Mouse (Mus musculus) forebrain, embryonic 12.5 days (tissue): Measurements from ENCODE around the gene Hist2h2ab. TPM values are rescaled to one million over a fixed set of nuclear protein-coding genes. Genes with fewer than 3 reads are reported as not detected.

Source experiments
- ATAC-seq: fragments of 200-750 bp; cut with Nextera tagmentation; 2 replicates; pipeline ENCODE4 v1.8.0; 2017; ENCODE audit warnings: moderate TSS enrichment; ENCODE audit not compliant: low FRiP score
- H3K27ac ChIP-seq: fragments of 300-500 bp; sonication (generic); 2 replicates; pipeline ENCODE4 v1.5.1; 2016; ENCODE audit warnings: mild to moderate bottlenecking
- H3K27me3 ChIP-seq: fragments of 300-500 bp; sonication (generic); 2 replicates; pipeline ENCODE4 v1.6.1; 2016; ENCODE audit warnings: mild to moderate bottlenecking
- H3K36me3 ChIP-seq: fragments of 300-500 bp; sonication (generic); replicated peaks from 2 replicates; pipeline ENCODE4 v1.6.1; 2016; ENCODE audit warnings: mild to moderate bottlenecking
- H3K4me1 ChIP-seq: fragments of 300-500 bp; sonication (generic); 2 replicates; pipeline ENCODE4 v1.6.1; 2016
- H3K4me2 ChIP-seq: fragments of 300-500 bp; sonication (generic); 2 replicates; pipeline ENCODE4 v1.6.1; 2016; ENCODE audit warnings: mild to moderate bottlenecking, moderate library complexity
- H3K4me3 ChIP-seq: fragments of 300-500 bp; sonication (generic); replicated peaks from 2 replicates; pipeline ENCODE4 v1.5.1; 2016; ENCODE audit warnings: mild to moderate bottlenecking
- H3K9ac ChIP-seq: fragments of 300-500 bp; sonication (generic); 2 replicates; pipeline ENCODE4 v1.6.1; 2016; ENCODE audit warnings: mild to moderate bottlenecking
- H3K9me3 ChIP-seq: fragments of 300-500 bp; sonication (generic); 2 replicates; pipeline ENCODE4 v1.6.1; 2016
- WGBS: fragments of 180-500 bp; shearing (Covaris S2); methylation state at CpG from one replicate; pipeline ENCODE4 v1.1.7; 2016; 5-methylcytosine and 5-hydroxymethylcytosine counted together
- polyA plus RNA-seq: library from polyadenylated mRNA; unstranded; fragments of >200 nt; fragmentation: Nextera tagmentation; extraction: Ambion mirVana; gene quantifications from 2 replicates; pipeline ENCODE4 v1.2.1, GENCODE M21; 2016

Hist2h2ab gene
- polyA plus RNA-seq, 1 experiment from 2014 or later, result 1.7 TPM

DNA sequence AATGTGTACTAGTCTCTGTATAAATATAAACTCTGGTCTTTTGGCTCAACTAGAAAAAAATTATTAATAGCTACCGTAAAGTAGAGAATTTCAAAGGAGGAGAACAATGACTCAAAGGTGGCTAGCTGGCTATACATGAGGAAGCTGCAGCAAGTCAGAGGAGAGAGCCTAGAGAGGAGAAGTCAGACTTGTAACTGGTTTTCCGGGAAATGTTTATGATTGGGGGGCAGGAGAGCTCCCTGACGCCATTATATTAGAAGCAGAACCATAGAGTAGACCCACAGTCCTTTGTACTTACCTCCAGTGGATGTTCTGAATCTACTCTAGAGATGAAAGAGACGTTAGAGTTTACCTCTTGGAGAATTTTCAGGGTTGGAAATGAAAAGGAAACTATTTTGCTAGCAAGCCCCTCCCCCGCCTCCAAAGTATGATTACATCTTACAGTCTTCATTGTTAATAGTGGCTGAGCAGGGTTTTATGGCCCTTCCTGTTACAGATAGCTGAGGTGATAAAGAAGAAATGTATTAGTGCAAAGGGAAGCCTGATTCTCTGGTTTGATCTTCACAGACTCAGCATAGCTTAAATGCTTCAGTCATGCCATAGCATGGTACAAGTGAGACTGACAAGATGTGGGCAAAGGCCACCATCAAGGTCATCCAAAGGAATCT is 36.4 kb downstream of the Hist2h2ab start:
- H3K4me1 ChIP-seq, result no peaks in the 10 kb centered on the region
- H3K4me2 ChIP-seq, result no peak overlapping the region
- no peak overlapping the region for H3K9ac ChIP-seq
- no peak overlapping the region for H3K4me3 ChIP-seq
- H3K27ac ChIP-seq, result no peak overlapping the region
- H3K36me3 ChIP-seq, result no peaks in the 10 kb centered on the region
- 88% methylated on average over 5 of the region's 5 CpGs for WGBS
- ATAC-seq, result no peak
- no peaks in the 10 kb centered on the region for H3K9me3 ChIP-seq
- no peaks in the 10 kb centered on the region for H3K27me3 ChIP-seq

- Histone ChIP-seq H3K36me3 (no peaks in the 10 kb centered on the region), H3K9me3 (no peaks in the 10 kb centered on the region), H3K27me3 (no peaks in the 10 kb centered on the region), H3K4me2 (no peak overlapping the region), H3K27ac (no peak overlapping the region), H3K4me1 (peaks cover 7% of the 10 kb centered on the region), H3K4me3 (no peak overlapping the region), H3K9ac (no peak overlapping the region)
- no peak for ATAC-seq
- WGBS, result 86% methylated on average over 3 of the region's 3 CpGs
Observed at GRCm38 (mm10) chr3:96257190-96257589, 37.5 kb downstream of the Hist2h2ab start.

DNA sequence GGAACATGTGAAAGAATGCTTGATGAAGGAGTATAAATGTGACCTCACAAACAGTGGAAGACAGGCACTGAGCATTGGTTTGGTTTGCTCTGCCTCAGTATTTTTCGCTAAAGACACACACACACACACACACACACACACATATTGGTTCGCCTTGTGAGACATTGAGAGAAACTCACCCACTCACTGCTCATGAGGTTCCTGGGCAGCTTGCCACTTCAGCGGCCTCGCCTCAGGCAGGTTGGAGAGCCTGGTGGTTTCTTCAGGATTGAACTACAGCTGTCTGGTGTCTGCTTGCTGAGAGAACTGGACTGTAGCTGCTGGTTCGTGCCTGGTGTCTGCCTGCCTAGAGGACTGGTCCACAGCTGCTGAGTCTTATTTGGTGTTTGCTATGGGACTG is 40.6 kb downstream of the Hist2h2ab start:
- no peaks in the 10 kb centered on the region for H3K36me3 ChIP-seq
- ATAC-seq, result no peak
- no peaks in the 10 kb centered on the region for H3K27me3 ChIP-seq
- H3K9me3 ChIP-seq, result no peaks in the 10 kb centered on the region
- H3K27ac ChIP-seq, result no peak overlapping the region
- WGBS, result 90% methylated on average over 5 of the region's 5 CpGs
- H3K4me2 ChIP-seq, result no peak overlapping the region
- peaks cover 24% of the 10 kb centered on the region for H3K4me1 ChIP-seq
- H3K9ac ChIP-seq, result no peak overlapping the region
- no peak overlapping the region for H3K4me3 ChIP-seq

- Histone ChIP-seq H3K9ac (peak overlapping the region; percentile 85), H3K4me1 (peaks cover 24% of the 10 kb centered on the region), H3K27me3 (no peaks in the 10 kb centered on the region), H3K4me3 (peak overlapping the region; percentile 59; the same call in 1 of the 2 replicates), H3K27ac (peak overlapping the region; percentile 99), H3K4me2 (peak overlapping the region; percentile 79), H3K36me3 (no peaks in the 10 kb centered on the region), H3K9me3 (no peaks in the 10 kb centered on the region)
- 54% methylated on average over 3 of the region's 3 CpGs for WGBS
- ATAC-seq, result no peak
Observed at GRCm38 (mm10) chr3:96261623-96262022, 42.0 kb downstream of the Hist2h2ab start.

- Histone ChIP-seq H3K4me1 (peaks cover 24% of the 10 kb centered on the region), H3K27ac (peak overlapping the region; percentile 99), H3K27me3 (no peaks in the 10 kb centered on the region), H3K36me3 (no peaks in the 10 kb centered on the region), H3K9me3 (no peaks in the 10 kb centered on the region), H3K9ac (peak overlapping the region; percentile 85), H3K4me2 (peak overlapping the region; percentile 79), H3K4me3 (peak overlapping the region; percentile 59)
- under 1% methylated on average over 19 of the region's 19 CpGs for WGBS
- peak; percentile 82 for ATAC-seq
Observed at GRCm38 (mm10) chr3:96262216-96262875, 42.7 kb downstream of the Hist2h2ab start.

- Histone ChIP-seq H3K27me3 (no peaks in the 10 kb centered on the region), H3K9me3 (no peaks in the 10 kb centered on the region), H3K4me1 (peaks cover 31% of the 10 kb centered on the region), H3K9ac (peak within 1 kb of the TSS; percentile 85), H3K4me2 (peak within 1 kb of the TSS; percentile 79), H3K36me3 (no peaks in the 10 kb centered on the region), H3K4me3 (peak within 1 kb of the TSS; percentile 59), H3K27ac (peak within 1 kb of the TSS; percentile 99)
- WGBS, result under 1% methylated on average over 40 of the region's 40 CpGs
- peak; percentile 92 for ATAC-seq
Observed at GRCm38 (mm10) chr3:96262979-96263550, 43.4 kb downstream of the Hist2h2ab start, which contains the start of gene Hist2h4. TSS of gene Hist2h4 (minus strand) at chr3:96263311.

DNA sequence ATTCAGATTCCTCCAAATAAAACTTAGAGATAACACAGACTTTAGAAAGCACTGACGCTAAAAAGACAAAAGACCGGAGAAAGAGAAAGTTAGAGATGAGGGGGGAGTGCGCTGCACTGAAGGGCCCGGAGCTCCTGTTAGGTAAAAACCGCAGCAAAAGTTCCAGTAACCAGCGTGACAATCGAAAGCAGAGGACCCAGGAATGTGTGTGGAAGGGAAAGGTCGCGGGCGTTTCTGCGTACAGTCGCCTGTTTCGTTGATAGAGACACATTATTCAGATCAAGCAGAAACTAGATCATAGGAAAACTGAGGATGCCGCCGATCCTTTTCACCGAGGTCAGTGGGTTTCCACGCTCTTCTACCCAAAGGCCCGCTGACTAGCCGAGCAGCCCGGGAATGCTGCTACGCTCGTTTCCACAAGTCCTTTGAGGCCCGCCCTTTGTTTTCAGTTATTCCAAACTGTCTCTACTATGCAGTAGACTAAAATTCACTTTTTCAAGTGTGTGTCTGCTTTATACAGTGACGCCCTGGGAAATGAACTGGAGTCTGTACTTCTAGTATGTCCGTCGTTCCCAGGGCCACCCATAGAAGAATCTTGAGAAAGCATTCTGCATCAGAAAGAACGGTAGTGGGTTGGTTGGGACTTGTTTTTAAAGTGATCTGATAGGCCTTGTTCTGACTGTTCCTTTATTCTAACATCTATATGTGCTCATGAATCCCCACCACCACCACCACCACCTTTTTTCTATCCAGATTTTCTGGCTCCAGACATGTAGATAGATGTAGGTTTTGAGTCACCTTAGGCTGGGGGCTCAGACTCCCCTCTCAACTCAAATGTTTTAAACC is 44.1 kb downstream of the Hist2h2ab start:
- Histone ChIP-seq H3K4me3 (peak overlapping the region; percentile 59), H3K27ac (peak overlapping the region; percentile 99), H3K36me3 (no peaks in the 10 kb centered on the region), H3K27me3 (no peaks in the 10 kb centered on the region), H3K9ac (peak overlapping the region; percentile 85), H3K9me3 (no peaks in the 10 kb centered on the region), H3K4me1 (peaks cover 33% of the 10 kb centered on the region), H3K4me2 (peak overlapping the region; percentile 79)
- ATAC-seq, result peak; percentile 7
- WGBS, result 5% methylated on average over 27 of the region's 27 CpGs

- Histone ChIP-seq H3K9me3 (no peaks in the 10 kb centered on the region), H3K9ac (peak overlapping the region; percentile 85), H3K36me3 (no peaks in the 10 kb centered on the region), H3K27ac (peak overlapping the region; percentile 99), H3K4me3 (peak overlapping the region; percentile 59), H3K4me2 (peak overlapping the region; percentile 79), H3K27me3 (no peaks in the 10 kb centered on the region), H3K4me1 (peaks cover 33% of the 10 kb centered on the region)
- no peak for ATAC-seq
- WGBS, result 74% methylated on average over 7 of the region's 7 CpGs
Observed at GRCm38 (mm10) chr3:96264404-96264949, 44.8 kb downstream of the Hist2h2ab start.

- Histone ChIP-seq H3K4me2 (no peak overlapping the region), H3K9ac (no peak overlapping the region), H3K9me3 (no peaks in the 10 kb centered on the region), H3K27ac (no peak overlapping the region), H3K36me3 (no peaks in the 10 kb centered on the region), H3K4me1 (peaks cover 33% of the 10 kb centered on the region), H3K4me3 (no peak overlapping the region), H3K27me3 (no peaks in the 10 kb centered on the region)
- WGBS, result 92% methylated on average over 8 of the region's 8 CpGs
- no peak for ATAC-seq
Observed at GRCm38 (mm10) chr3:96266132-96266710, 46.6 kb downstream of the Hist2h2ab start.

GRCm38 (mm10) chr3:96267541-96267940 is 47.9 kb downstream of the Hist2h2ab start:
- Histone ChIP-seq H3K9ac (no peak overlapping the region), H3K4me2 (peak overlapping the region; percentile 51; the same call in 1 of the 2 replicates), H3K9me3 (no peaks in the 10 kb centered on the region), H3K36me3 (no peaks in the 10 kb centered on the region), H3K27ac (peak overlapping the region; percentile 94), H3K27me3 (no peaks in the 10 kb centered on the region), H3K4me1 (peaks cover 23% of the 10 kb centered on the region), H3K4me3 (no peak overlapping the region)
- ATAC-seq, result no peak
- WGBS, result 80% methylated on average over 4 of the region's 4 CpGs

DNA sequence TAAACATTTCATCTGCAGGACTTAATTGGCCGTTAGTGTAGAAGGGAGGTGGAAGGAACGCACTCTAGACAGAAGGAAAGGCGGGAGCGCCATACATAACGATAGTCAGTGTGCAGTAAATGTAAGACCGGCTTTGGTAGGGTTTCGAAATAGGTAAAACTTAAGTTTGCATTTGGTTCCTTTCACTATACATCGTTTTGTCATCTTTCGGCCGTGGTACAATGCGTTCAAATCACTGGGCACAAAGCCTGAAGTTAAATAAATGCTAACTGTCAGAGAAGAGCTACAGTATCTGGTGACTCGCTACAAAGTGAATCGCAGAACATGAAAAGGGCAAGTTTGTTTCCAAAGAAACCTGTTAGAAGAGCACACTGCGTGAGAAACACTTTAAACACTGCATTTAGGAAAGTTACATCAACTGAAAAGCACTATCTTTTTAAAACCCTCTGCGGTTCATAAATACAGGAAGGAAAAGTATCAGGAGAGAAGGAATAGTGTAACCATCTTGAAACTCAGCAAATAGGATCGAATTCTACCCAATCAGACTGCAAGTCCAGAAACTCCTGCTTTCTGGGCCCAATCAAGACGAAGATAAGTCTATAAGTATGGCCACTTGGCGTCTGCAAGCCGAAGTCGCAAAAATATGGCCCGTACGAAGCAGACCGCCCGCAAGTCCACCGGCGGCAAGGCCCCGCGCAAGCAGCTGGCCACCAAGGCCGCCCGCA is 48.5 kb downstream of the Hist2h2ab start, which contains the start of gene Hist2h3b:
Hist2h3b (plus strand) TSS at position 604 of the 725 bp plus-strand sequence.
- 19% methylated on average over 29 of the region's 30 CpGs for WGBS
- no peaks in the 10 kb centered on the region for H3K9me3 ChIP-seq
- H3K27ac ChIP-seq, result peak within 1 kb of the TSS; percentile 98
- H3K4me2 ChIP-seq, result peak within 1 kb of the TSS; percentile 78
- H3K27me3 ChIP-seq, result no peaks in the 10 kb centered on the region
- H3K36me3 ChIP-seq, result no peaks in the 10 kb centered on the region
- peak within 1 kb of the TSS; percentile 57 for H3K4me3 ChIP-seq
- H3K9ac ChIP-seq, result peak within 1 kb of the TSS; percentile 68
- peak; percentile 73 for ATAC-seq
- H3K4me1 ChIP-seq, result peaks cover 22% of the 10 kb centered on the region
